Mouse (Mus musculus) lung, adult 2 months (tissue): Measurements from ENCODE around the gene Chd6. TPM values are rescaled to one million over a fixed set of nuclear protein-coding genes. Genes with fewer than 3 reads are reported as not detected.

Source experiments
- DNase-seq: peaks from one replicate; pipeline ENCODE4 v3.0.0; 2022
- H3K4me1 ChIP-seq: fragments of 200-500 bp; 2 replicates; pipeline ENCODE4 v1.6.1; 2011; ENCODE audit warnings: low read length; ENCODE audit not compliant: control insufficient read depth, insufficient read depth
- H3K4me3 ChIP-seq: fragments of 200-500 bp; replicated peaks from 2 replicates; pipeline ENCODE3; 2011; ENCODE audit warnings: low read depth, mild to moderate bottlenecking, control low read depth, low read length; ENCODE audit errors: extremely low read depth
- CTCF ChIP-seq: fragments of 200-500 bp; IDR thresholded peaks from 2 replicates; pipeline ENCODE4 v1.5.1; 2011; ENCODE audit warnings: mild to moderate bottlenecking, low read length, control low read depth; ENCODE audit not compliant: insufficient read depth
- POLR2A ChIP-seq: fragments of 200-500 bp; IDR thresholded peaks from 2 replicates; pipeline ENCODE4 v1.6.1; 2011; ENCODE audit warnings: low read depth, mild to moderate bottlenecking, control low read depth, low read length, borderline replicate concordance; ENCODE audit errors: extremely low read depth
- WGBS: fragments of 180-500 bp; shearing (Covaris S2); methylation state at CpG from one replicate; pipeline ENCODE4 v1.1.7; 2018; 5-methylcytosine and 5-hydroxymethylcytosine counted together
- polyA plus RNA-seq: library from polyadenylated mRNA; depleted of rRNA; stranded (reverse); fragments of >200 nt; gene quantifications from 2 replicates; pipeline ENCODE4 v1.2.3, GENCODE M21; 2012

Gene Chd6
- polyA plus RNA-seq, 1 experiment, result 13.0 TPM

DNA sequence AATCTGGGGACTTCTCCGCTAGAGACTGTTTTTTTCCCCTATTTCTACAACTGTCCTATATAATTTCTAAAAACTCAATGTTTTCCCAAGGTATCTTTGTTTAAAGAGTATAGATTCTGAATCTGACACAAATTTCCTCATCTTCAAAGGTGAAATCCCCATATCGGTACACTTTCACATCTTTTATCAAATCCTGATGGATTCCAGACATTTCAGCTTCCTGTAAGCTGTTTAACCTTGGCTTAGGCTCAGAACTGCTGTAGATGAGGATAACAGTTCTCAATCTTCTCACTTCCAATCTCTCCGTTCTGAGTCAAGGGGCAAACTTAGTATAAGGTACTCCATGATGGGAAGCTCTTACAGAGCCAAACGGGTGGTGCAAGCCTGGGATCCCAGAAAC lies 32.6 kb downstream of the Chd6 start:
- DNase-seq, result no peak
- Histone ChIP-seq H3K4me3 (no peak overlapping the region), H3K4me1 (peaks cover 8% of the 10 kb centered on the region)
- no peak for TF ChIP-seq POLR2A
- no peak for TF ChIP-seq CTCF
- 69% methylated on average over 4 of the region's 4 CpGs for WGBS

DNA sequence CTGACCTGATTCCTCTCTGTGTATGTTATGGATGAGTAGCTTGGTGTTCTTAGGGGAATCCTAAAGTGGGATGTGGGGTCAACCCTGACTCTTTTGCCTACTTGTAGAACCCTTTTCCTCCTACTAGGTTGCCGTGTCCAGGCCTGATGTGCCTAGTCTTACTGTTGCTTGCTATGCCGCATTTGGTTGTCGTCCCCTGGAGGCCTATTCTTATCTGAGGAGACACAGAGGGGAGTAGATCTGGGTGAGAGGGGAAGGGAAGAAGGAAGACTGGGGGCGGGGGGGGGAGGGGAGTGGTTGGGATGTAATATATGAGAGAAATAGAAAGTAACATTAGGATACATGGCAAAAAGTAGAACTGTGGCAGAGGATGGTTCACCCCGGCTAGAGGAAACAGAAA lies 33.3 kb downstream of the Chd6 start:
- 82% methylated on average over 5 of the region's 5 CpGs for WGBS
- DNase-seq, result no peak
- Histone ChIP-seq H3K4me3 (no peak overlapping the region), H3K4me1 (peaks cover 8% of the 10 kb centered on the region)
- TF ChIP-seq CTCF, result no peak
- no peak for TF ChIP-seq POLR2A

DNA sequence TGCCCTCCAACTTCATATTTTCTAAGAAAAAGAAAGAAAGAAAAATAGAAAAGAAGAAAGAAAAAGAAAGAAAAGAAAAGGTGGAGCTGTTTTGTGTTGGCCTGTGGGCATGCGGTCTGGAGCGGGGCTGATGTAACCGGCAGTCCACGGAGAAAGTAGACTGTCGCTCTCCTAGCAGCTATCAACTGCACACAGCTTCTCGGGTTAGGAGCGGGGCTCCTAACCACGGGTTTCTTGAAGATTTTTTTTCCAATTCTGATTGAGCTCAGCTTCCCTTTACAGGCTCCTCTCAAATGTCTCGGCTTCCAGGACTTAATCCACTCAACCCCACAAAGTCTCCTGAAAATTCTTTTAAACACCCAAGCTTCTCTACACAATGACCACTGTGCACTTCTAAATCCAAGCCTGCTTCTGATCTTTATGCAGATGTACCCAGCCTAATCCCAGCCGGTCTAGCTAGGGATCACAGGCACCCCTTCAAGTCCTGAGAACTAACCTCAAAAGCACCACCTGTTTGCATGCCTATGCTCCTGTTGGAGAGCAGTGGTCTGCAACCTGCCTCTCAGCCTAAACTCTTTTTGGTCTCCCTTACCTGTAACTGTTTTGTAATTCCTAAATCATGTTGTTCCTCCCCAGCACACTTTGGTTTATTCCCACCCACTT lies 42.6 kb downstream of the Chd6 start:
- TF ChIP-seq CTCF, result no peak
- TF ChIP-seq POLR2A, result no peak
- Histone ChIP-seq H3K4me1 (peaks cover 4% of the 10 kb centered on the region), H3K4me3 (no peak overlapping the region)
- DNase-seq, result no peak
- 74% methylated on average over 10 of the region's 10 CpGs for WGBS

DNA sequence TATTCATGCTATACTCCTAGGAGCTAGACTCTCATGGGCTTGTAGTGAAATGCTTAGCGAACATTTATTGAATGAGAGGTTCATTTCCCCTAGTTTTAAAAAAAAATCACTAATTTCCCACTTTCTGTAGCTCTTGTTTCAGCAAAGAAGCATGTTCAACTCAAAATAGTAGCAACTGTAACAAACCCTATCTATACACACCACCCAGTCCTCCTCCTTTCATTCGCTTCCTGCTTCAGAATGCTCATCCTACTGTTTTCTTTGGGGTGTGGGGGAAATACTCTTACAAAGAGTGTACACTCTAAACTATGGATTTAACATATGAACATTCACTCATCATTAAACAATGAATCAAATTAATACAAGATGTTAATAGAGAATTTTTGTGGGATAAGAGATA lies 43.3 kb downstream of the Chd6 start:
- peaks cover 4% of the 10 kb centered on the region for H3K4me1 ChIP-seq
- 88% methylated on average over 2 of the region's 2 CpGs for WGBS
- TF ChIP-seq CTCF (no peak), POLR2A (no peak)
- DNase-seq, result no peak
- H3K4me3 ChIP-seq, result no peak overlapping the region

DNA sequence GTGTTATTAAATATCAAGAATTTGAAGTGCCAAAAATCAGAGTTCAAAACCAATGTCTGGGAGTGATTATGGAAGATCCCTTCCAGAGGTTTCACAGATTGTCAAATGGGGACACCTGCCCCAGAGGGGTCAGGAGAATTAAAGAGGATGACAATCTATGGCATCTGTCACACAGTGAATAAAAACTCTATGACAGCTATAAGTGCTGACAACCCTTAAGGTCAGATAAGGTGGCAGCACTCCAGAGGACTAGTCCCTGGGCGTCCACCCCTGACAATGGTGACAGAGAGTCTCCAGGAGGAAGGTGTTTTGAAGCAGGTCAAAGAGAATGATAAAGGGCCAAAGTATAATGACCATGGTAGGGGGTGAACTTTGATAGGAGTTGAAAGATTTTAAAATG lies 44.0 kb downstream of the Chd6 start:
- 27% methylated on average over 1 of the region's 1 CpGs for WGBS
- no peak for DNase-seq
- Histone ChIP-seq H3K4me1 (peaks cover 4% of the 10 kb centered on the region), H3K4me3 (no peak overlapping the region)
- TF ChIP-seq POLR2A (no peak), CTCF (no peak)

DNA sequence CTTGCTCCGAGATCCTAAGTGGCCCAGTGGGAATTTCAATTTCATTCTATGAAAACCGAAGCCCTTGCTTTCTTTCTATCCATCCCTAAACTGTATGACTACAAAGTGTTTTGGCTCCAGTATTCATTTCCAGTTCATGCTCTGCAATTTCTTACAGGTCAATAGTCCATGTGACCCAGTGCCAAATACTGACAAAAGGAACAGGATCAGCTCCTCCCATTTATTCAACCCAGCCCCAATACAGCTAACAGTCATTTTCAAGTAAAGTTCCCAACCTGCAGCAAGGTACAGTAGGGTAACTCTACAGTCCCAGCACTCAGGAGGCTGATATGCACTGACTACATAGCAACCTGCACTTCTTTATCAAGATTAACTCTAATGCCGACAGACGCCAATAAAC lies 50.0 kb downstream of the Chd6 start:
- DNase-seq, result no peak
- Histone ChIP-seq H3K4me3 (no peak overlapping the region), H3K4me1 (peaks cover 6% of the 10 kb centered on the region)
- 90% methylated on average over 4 of the region's 4 CpGs for WGBS
- TF ChIP-seq POLR2A (no peak), CTCF (no peak)

DNA sequence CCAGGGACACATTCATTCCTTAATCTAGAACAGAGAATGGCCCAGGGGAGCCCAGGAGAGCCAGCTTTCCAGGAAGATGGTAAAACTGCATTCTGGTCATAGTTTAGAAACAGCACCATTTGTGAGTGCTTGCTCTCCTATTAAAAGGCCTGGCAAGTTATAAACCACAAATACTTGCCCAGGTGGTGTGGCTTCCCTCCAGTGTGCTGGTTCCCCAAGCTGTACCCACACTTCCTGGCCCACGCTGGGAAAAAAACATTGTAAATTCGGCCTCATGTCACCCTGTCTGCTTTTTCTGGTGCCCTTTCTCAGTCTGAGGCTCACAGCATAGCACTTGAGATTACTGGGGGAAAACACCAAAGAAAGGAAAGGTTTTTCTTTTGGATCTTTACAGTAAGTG lies 55.1 kb downstream of the Chd6 start:
- TF ChIP-seq CTCF (no peak), POLR2A (no peak)
- 31% methylated on average over 2 of the region's 2 CpGs for WGBS
- H3K4me3 ChIP-seq, result no peak overlapping the region
- H3K4me1 ChIP-seq, result peaks cover 5% of the 10 kb centered on the region; the same call in 1 of the 2 replicates
- no peak for DNase-seq

DNA sequence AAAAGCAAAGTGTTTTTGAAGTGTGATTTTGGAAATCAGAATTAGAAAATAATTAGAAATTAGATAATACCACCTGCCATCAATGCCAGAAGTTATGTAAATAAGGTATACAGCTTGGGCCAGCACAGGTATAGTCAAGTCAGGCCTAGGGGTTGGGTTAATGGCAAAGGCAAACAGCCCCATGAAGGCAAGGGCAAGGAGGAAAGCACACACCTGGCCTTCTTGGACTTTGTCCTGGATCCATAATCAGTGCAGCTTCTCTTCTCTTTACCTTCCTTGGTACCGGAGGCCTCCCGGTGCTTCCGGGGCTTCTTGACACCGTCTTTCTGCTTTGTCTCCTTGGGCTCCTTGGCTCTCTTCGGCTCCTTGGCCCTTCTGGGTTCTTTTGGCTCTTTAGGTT lies 56.7 kb downstream of the Chd6 start:
- TF ChIP-seq CTCF (no peak), POLR2A (no peak)
- DNase-seq, result no peak
- H3K4me3 ChIP-seq, result no peak overlapping the region
- peaks cover 5% of the 10 kb centered on the region; the same call in 1 of the 2 replicates for H3K4me1 ChIP-seq
- WGBS, result 93% methylated on average over 5 of the region's 5 CpGs

DNA sequence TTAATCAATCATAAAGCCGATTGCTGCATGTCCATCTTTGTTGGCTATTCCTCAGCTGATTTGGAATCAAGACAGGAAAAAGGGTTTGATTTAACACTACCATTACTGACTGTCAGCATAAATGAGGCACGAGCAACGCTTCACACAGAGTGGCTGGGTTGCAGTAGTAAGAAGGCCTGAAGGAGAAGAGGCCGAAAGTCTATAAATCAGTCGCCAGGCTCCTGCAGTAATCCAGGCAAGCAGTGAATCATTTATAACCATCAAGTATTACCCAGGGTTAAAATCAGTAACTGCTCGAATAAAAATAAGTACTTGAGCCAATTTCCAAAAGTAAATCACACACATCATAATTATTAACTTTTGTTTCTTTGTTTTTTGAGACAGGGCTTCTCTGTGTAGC lies 59.4 kb downstream of the Chd6 start:
- DNase-seq, result no peak
- TF ChIP-seq POLR2A, result no peak
- TF ChIP-seq CTCF, result no peak

DNA sequence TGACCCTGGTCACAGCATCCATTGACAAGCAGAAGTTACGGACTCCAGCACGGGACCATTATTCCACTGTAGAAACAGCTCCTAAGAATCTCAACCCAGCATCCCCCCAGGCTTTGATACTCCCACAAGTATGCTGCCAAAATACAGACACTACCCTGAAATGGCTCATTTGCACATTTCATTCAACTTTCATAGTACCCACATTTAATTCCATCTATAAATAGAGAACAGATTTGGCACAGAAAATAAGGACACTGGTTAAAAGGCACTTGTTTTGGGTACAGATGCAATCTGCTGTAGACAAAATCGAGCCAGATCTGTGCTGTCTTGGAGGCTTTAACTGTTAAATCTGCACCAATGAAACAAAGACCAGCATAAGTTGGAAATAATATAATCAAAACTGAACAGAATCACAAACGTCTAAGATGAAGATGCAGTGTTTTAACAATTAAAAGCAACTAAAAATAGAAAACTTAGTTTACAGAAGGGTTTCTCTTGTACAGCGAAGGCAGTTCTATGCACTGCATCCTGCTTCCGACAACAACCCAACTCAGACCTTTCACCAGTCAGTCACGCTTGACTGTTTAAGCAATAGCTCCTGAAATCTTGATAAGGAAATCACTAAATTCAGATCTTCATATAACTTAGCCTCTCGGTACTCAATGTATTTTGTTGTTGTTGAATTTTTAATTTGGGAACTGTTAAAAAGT lies 64.2 kb downstream of the Chd6 start:
- no peaks in the 10 kb centered on the region for H3K4me1 ChIP-seq
- H3K4me3 ChIP-seq, result no peak overlapping the region
- WGBS, result 71% methylated on average over 8 of the region's 8 CpGs
- no peak for TF ChIP-seq CTCF
- no peak for TF ChIP-seq POLR2A
- no peak for DNase-seq

More for the DNA sequence above, 59.4 kb downstream of the Chd6 start:
- Histone ChIP-seq H3K4me1 (peaks cover 4% of the 10 kb centered on the region; the same call in 1 of the 2 replicates), H3K4me3 (no peak overlapping the region)
- 62% methylated on average over 6 of the region's 6 CpGs for WGBS
